Mouse (Mus musculus) embryonic facial prominence, embryonic 12.5 days (tissue): ENCODE measurements at regions not wholly inside any gene's neighbourhood (a gene's known extent, or its start where the extent isn't known, plus 50 kb on each side); places are given as distances from the start of the nearest gene placed in this dataset.

Experiments
- ATAC-seq: fragments of 200-750 bp; cut with Nextera tagmentation; 2 replicates; pipeline ENCODE4 v1.8.0; 2017; ENCODE audit not compliant: insufficient number of reproducible peaks, insufficient read depth, low FRiP score, low TSS enrichment
- H3K27ac ChIP-seq: fragments of 300-500 bp; sonication (generic); 2 replicates; pipeline ENCODE4 v1.5.1; 2016; ENCODE audit warnings: mild to moderate bottlenecking
- H3K27me3 ChIP-seq: fragments of 300-500 bp; sonication (generic); 2 replicates; pipeline ENCODE4 v1.6.1; 2016; ENCODE audit warnings: mild to moderate bottlenecking, moderate library complexity
- H3K36me3 ChIP-seq: fragments of 300-500 bp; sonication (generic); 2 replicates; pipeline ENCODE4 v1.6.1; 2016; ENCODE audit warnings: mild to moderate bottlenecking
- H3K4me1 ChIP-seq: fragments of 300-500 bp; sonication (generic); 2 replicates; pipeline ENCODE4 v1.6.1; 2016
- H3K4me2 ChIP-seq: fragments of 300-500 bp; sonication (generic); replicated peaks from 2 replicates; pipeline ENCODE4 v1.6.1; 2016; ENCODE audit warnings: mild to moderate bottlenecking, moderate library complexity
- H3K4me3 ChIP-seq: fragments of 300-500 bp; sonication (generic); 2 replicates; pipeline ENCODE4 v1.5.1; 2016; ENCODE audit warnings: mild to moderate bottlenecking
- H3K9ac ChIP-seq: fragments of 300-500 bp; sonication (generic); 2 replicates; pipeline ENCODE4 v1.6.1; 2016; ENCODE audit warnings: mild to moderate bottlenecking, moderate library complexity
- H3K9me3 ChIP-seq: fragments of 300-500 bp; sonication (generic); 2 replicates; pipeline ENCODE4 v1.6.1; 2016; ENCODE audit warnings: mild to moderate bottlenecking, moderate library complexity
- WGBS: fragments of 180-500 bp; shearing (Covaris S2); methylation state at CpG from one replicate; pipeline ENCODE4 v1.1.7; 2016; 5-methylcytosine and 5-hydroxymethylcytosine counted together

- H3K36me3 ChIP-seq = no peaks in the 10 kb centered on the region
- WGBS = 91% methylated on average over 3 of the region's 3 CpGs
- no peak for ATAC-seq
- no peaks in the 10 kb centered on the region for H3K27me3 ChIP-seq
- H3K4me1 ChIP-seq = no peaks in the 10 kb centered on the region
- no peak overlapping the region for H3K27ac ChIP-seq
- H3K9me3 ChIP-seq = no peaks in the 10 kb centered on the region
- H3K9ac ChIP-seq = no peak overlapping the region
- no peak overlapping the region for H3K4me3 ChIP-seq
- H3K4me2 ChIP-seq = no peak overlapping the region
Observed at GRCm38 (mm10) chr2:12833579-12833978, 90.3 kb upstream of the Pter start.

GRCm38 (mm10) chr2:12866543-12866942 is 57.3 kb upstream of the Pter start:
- Histone ChIP-seq H3K9me3 (no peaks in the 10 kb centered on the region), H3K4me2 (no peak overlapping the region), H3K4me1 (no peaks in the 10 kb centered on the region), H3K27me3 (no peaks in the 10 kb centered on the region), H3K36me3 (no peaks in the 10 kb centered on the region), H3K27ac (no peak overlapping the region), H3K4me3 (no peak overlapping the region), H3K9ac (no peak overlapping the region)
- ATAC-seq = no peak

- WGBS = 67% methylated on average over 3 of the region's 3 CpGs
- ATAC-seq = no peak
Observed at GRCm38 (mm10) chr2:12868772-12869171, 55.1 kb upstream of the Pter start.

More at GRCm38 (mm10) chr2:12868772-12869171, 55.1 kb upstream of the Pter start:
- no peak overlapping the region for H3K4me3 ChIP-seq
- H3K36me3 ChIP-seq = no peaks in the 10 kb centered on the region
- H3K9me3 ChIP-seq = no peaks in the 10 kb centered on the region
- H3K4me2 ChIP-seq = no peak overlapping the region
- no peak overlapping the region for H3K9ac ChIP-seq
- H3K4me1 ChIP-seq = no peaks in the 10 kb centered on the region
- H3K27ac ChIP-seq = no peak overlapping the region
- no peaks in the 10 kb centered on the region for H3K27me3 ChIP-seq
